In genomic region chr10:81570831-81571500, GRCm38 (mm10) we compare ENCODE assay signal across 8 mouse cellular contexts. TPM values are rescaled to one million over a fixed set of nuclear protein-coding genes. Genes with fewer than 3 reads are reported as not detected.
A peak's percentile ranks its signal among the peaks of the same experiment; 100 is the strongest.
DNase-seq lines count a peak whose midpoint lies in the region; ATAC-seq lines count a peak whose summit lies in the region.

No protein-coding gene starts in this region.

- H3K9me3 ChIP-seq in embryonic facial prominence, embryonic 11.5 days (replicated peaks; ENCODE audit: control insufficient read depth, low read length) = no peaks in the 10 kb centered on the region
- H3K9me3 ChIP-seq in midbrain, embryonic 11.5 days (ENCODE audit: control insufficient read depth, low read length) = no peaks in the 10 kb centered on the region

- peak overlapping the region; percentile 19 for H3K4me3 ChIP-seq in embryonic facial prominence, embryonic 11.5 days (ENCODE audit: low read depth, low read length)
- peak overlapping the region; percentile 21 for H3K4me3 ChIP-seq in midbrain, embryonic 11.5 days (ENCODE audit: low read depth, low read length)

- H3K36me3 ChIP-seq in embryonic facial prominence, embryonic 11.5 days (replicated peaks; ENCODE audit: control insufficient read depth, insufficient read depth, low read depth, low read length) = no peaks in the 10 kb centered on the region
- no peaks in the 10 kb centered on the region; the same call in 1 of the 2 replicates for H3K36me3 ChIP-seq in midbrain, embryonic 11.5 days (ENCODE audit: control insufficient read depth, insufficient read depth, low read length)

- under 1% methylated on average over 34 of the region's 34 CpGs for WGBS in embryonic facial prominence, embryonic 11.5 days
- under 1% methylated on average over 30 of the region's 34 CpGs for WGBS in midbrain, embryonic 11.5 days

- peak overlapping the region; percentile 82 for H3K27ac ChIP-seq in embryonic facial prominence, embryonic 11.5 days (replicated peaks; ENCODE audit: low read depth, low read length)
- H3K27ac ChIP-seq in midbrain, embryonic 11.5 days (ENCODE audit: low read depth, low read length) = peak overlapping the region; percentile 67

- peak overlapping the region; percentile 36 for H3K4me2 ChIP-seq in embryonic facial prominence, embryonic 11.5 days (ENCODE audit: low read depth, low read length)
- peak overlapping the region; percentile 55 for H3K4me2 ChIP-seq in midbrain, embryonic 11.5 days

- DNase-seq in adrenal gland, postnatal 25 days = peak; percentile 94
- DNase-seq in embryonic facial prominence, embryonic 11.5 days (ENCODE audit: low spot score) = peak; percentile 98
- peak; percentile 99 for DNase-seq in heart, adult 11 months
- peak; percentile 96 for DNase-seq in kidney, adult 11 months
- DNase-seq in left cerebral cortex, postnatal 4 days = peak; percentile 98
- DNase-seq in midbrain, embryonic 11.5 days (ENCODE audit: low spot score, missing footprints) = peak; percentile 99
- peak; percentile 94 for DNase-seq in right cerebral cortex, postnatal 4 days
- peak; percentile 94 for DNase-seq in yolk sac, embryonic 10.5 days (ENCODE audit: low spot score)

- no peak overlapping the region for H3K9ac ChIP-seq in embryonic facial prominence, embryonic 11.5 days (replicated peaks; ENCODE audit: low read length)
- no peak overlapping the region for H3K9ac ChIP-seq in midbrain, embryonic 11.5 days (ENCODE audit: low read length)

- intact Hi-C loops in left cerebral cortex, postnatal 4 days (cut with DNase I) = no loop called here

- ATAC-seq in embryonic facial prominence, embryonic 11.5 days (replicated peaks; ENCODE audit: insufficient number of reproducible peaks, low FRiP score, low TSS enrichment, low read depth) = peak; percentile 62
- ATAC-seq in midbrain, embryonic 11.5 days (ENCODE audit: low FRiP score) = peak; percentile 81

- peaks cover 30% of the 10 kb centered on the region for H3K4me1 ChIP-seq in embryonic facial prominence, embryonic 11.5 days (ENCODE audit: control insufficient read depth, insufficient read depth, low read length)
- peaks cover 48% of the 10 kb centered on the region for H3K4me1 ChIP-seq in midbrain, embryonic 11.5 days (ENCODE audit: control insufficient read depth, insufficient read depth, low read length)

- H3K27me3 ChIP-seq in embryonic facial prominence, embryonic 11.5 days (ENCODE audit: control insufficient read depth, insufficient read depth, low read length) = peaks cover 12% of the 10 kb centered on the region
- H3K27me3 ChIP-seq in midbrain, embryonic 11.5 days (ENCODE audit: control insufficient read depth, insufficient read depth, low read length) = peaks cover 51% of the 10 kb centered on the region

RNA-seq across cellular contexts. Expression of gene Tle2, which starts 3.4 kb away (rescaled TPM):
- 52.8 and 67.8 TPM in 2 replicates for total RNA-seq in adrenal gland, postnatal 25 days (2021)
- 14.1 and 15.3 TPM in 2 replicates for polyA plus RNA-seq in embryonic facial prominence, embryonic 11.5 days (2014; fragmentation: Nextera tagmentation; extraction: Ambion mirVana)
- total RNA-seq in left cerebral cortex, postnatal 4 days (2021) = 10 to 100 TPM; 34.0 to 44.5 TPM
- 6.0 and 6.2 TPM in 2 replicates for polyA plus RNA-seq in midbrain, embryonic 11.5 days (2014; fragmentation: Nextera tagmentation; extraction: Ambion mirVana)

RNA-seq across cellular contexts. Expression of gene Aes, which starts 11.7 kb away (rescaled TPM):
- total RNA-seq in adrenal gland, postnatal 25 days (2021) = 983 and 1,070 TPM in 2 replicates
- 303 and 321 TPM in 2 replicates for polyA plus RNA-seq in embryonic facial prominence, embryonic 11.5 days (2014; fragmentation: Nextera tagmentation; extraction: Ambion mirVana)
- 100 to 1,000 TPM; 474 to 479 TPM for total RNA-seq in left cerebral cortex, postnatal 4 days (2021)
- 306 and 325 TPM in 2 replicates for polyA plus RNA-seq in midbrain, embryonic 11.5 days (2014; fragmentation: Nextera tagmentation; extraction: Ambion mirVana)

RNA-seq across cellular contexts. Expression of gene Gna11, which starts 26.0 kb away (rescaled TPM):
- total RNA-seq in adrenal gland, postnatal 25 days (2021) = 76.8 and 77.9 TPM in 2 replicates
- polyA plus RNA-seq in embryonic facial prominence, embryonic 11.5 days (2014; fragmentation: Nextera tagmentation; extraction: Ambion mirVana) = 62.0 and 68.6 TPM in 2 replicates
- total RNA-seq in left cerebral cortex, postnatal 4 days (2021) = 100 to 1,000 TPM; 116 to 117 TPM
- polyA plus RNA-seq in midbrain, embryonic 11.5 days (2014; fragmentation: Nextera tagmentation; extraction: Ambion mirVana) = 55.8 and 59.3 TPM in 2 replicates

RNA-seq across cellular contexts. Expression of gene Tle6, which starts 29.9 kb away (rescaled TPM):
- 26.4 and 37.4 TPM in 2 replicates for total RNA-seq in adrenal gland, postnatal 25 days (2021)
- polyA plus RNA-seq in embryonic facial prominence, embryonic 11.5 days (2014; fragmentation: Nextera tagmentation; extraction: Ambion mirVana) = 7.1 and 10.7 TPM in 2 replicates
- 1 to 10 TPM; 2.2 to 3.2 TPM for total RNA-seq in left cerebral cortex, postnatal 4 days (2021)
- 4.6 and 6.0 TPM in 2 replicates for polyA plus RNA-seq in midbrain, embryonic 11.5 days (2014; fragmentation: Nextera tagmentation; extraction: Ambion mirVana)

RNA-seq across cellular contexts. Expression of gene BC025920, which starts 35.1 kb away (rescaled TPM):
- total RNA-seq in adrenal gland, postnatal 25 days (2021) = 2.4 and 2.6 TPM in 2 replicates
- 0.52 and 0.70 TPM in 2 replicates for polyA plus RNA-seq in embryonic facial prominence, embryonic 11.5 days (2014; fragmentation: Nextera tagmentation; extraction: Ambion mirVana)
- 1 to 10 TPM; 2.5 to 2.7 TPM for total RNA-seq in left cerebral cortex, postnatal 4 days (2021)
- polyA plus RNA-seq in midbrain, embryonic 11.5 days (2014; fragmentation: Nextera tagmentation; extraction: Ambion mirVana) = 0.47 and 0.89 TPM in 2 replicates

Comparison
In these comparisons a context has a peak if more than half of its experiments do, and no peak if none do; other contexts are left out.
1. Peak in every context shown above with its lines: DNase-seq, ATAC-seq, H3K4me3 ChIP-seq and H3K27ac ChIP-seq.